Mouse (Mus musculus): Measurements from ENCODE around the gene St6galnac3.

- no peak for TF ChIP-seq CTCF (IDR thresholded peaks at IDR 0.05; ENCODE audit: control insufficient read depth, insufficient read depth, insufficient read length)
- peak; percentile 55 for TF ChIP-seq MYOD1 (IDR thresholded peaks at IDR 0.05; ENCODE audit: control insufficient read depth, insufficient read length, low read depth)
Measured at GRCm38 (mm10) chr3:153416383-153416782, 308.6 kb downstream of the St6galnac3 start.
